Mouse (Mus musculus) MEL (cell line): Measurements from ENCODE around the gene Mlc1. TPM values are rescaled to one million over a fixed set of nuclear protein-coding genes. Genes with fewer than 3 reads are reported as not detected.

Source experiments
- DNase-seq: peaks from one replicate; pipeline ENCODE4 v3.0.0; 2011; ENCODE audit warnings: low read depth, low spot score
- H3K27ac ChIP-seq: 2 replicates; pipeline ENCODE4 v1.5.1; 2012; ENCODE audit warnings: low read depth, mild to moderate bottlenecking, control low read depth, low read length, moderate library complexity; ENCODE audit not compliant: control insufficient read depth
- H3K27me3 ChIP-seq, 2 experiments: fragments of 150-350 bp in 1 of 2; sonication (generic) in 1 of 2; 2 replicates each; pipeline ENCODE4 v1.6.1; 2012; ENCODE audit warnings: low read length in 2 of 2, mild to moderate bottlenecking in 2 of 2, improper control_type of control experiment in 1 of 2, moderate library complexity in 1 of 2; ENCODE audit not compliant: insufficient read depth in 2 of 2, control insufficient read depth in 1 of 2
- H3K36me3 ChIP-seq, 2 experiments: 2 replicates each; pipeline ENCODE4 v1.6.1; 2012 to 2014; ENCODE audit warnings: low read length in 2 of 2, improper control_type of control experiment in 1 of 2, inconsistent platforms in 1 of 2, mild to moderate bottlenecking in 1 of 2; ENCODE audit not compliant: insufficient read depth in 2 of 2, control insufficient read depth in 1 of 2
- H3K4me1 ChIP-seq, 2 experiments: fragments of 150-350 bp in 1 of 2; sonication (generic) in 1 of 2; 2 replicates each; pipeline ENCODE4 v1.6.1; 2012; ENCODE audit warnings: low read length in 2 of 2, improper control_type of control experiment in 1 of 2, mild to moderate bottlenecking in 1 of 2; ENCODE audit not compliant: insufficient read depth in 2 of 2, control insufficient read depth in 1 of 2
- H3K4me3 ChIP-seq, 2 experiments: fragments of 150-350 bp in 1 of 2; sonication (generic) in 1 of 2; 2 replicates each; pipeline ENCODE4 v1.5.1; 2012; ENCODE audit warnings: low read depth in 2 of 2, low read length in 2 of 2, mild to moderate bottlenecking in 2 of 2, moderate library complexity in 2 of 2, control low read depth in 1 of 2, improper control_type of control experiment in 1 of 2; ENCODE audit not compliant: control insufficient read depth in 1 of 2, insufficient read depth in 1 of 2
- H3K79me2 ChIP-seq: 2 replicates; pipeline ENCODE4 v1.6.1; 2012; ENCODE audit warnings: mild to moderate bottlenecking, low read length, moderate library complexity; ENCODE audit not compliant: control insufficient read depth, poor library complexity, insufficient read depth
- H3K9ac ChIP-seq: 2 replicates; pipeline ENCODE4 v1.6.1; 2012; ENCODE audit warnings: low read depth, mild to moderate bottlenecking, control low read depth, low read length, moderate library complexity; ENCODE audit not compliant: control insufficient read depth, poor library complexity, severe bottlenecking
- H3K9me3 ChIP-seq: fragments of 150-350 bp; sonication (generic); replicated peaks from 2 replicates; pipeline ENCODE4 v1.6.1; 2012; ENCODE audit warnings: mild to moderate bottlenecking, low read length, improper control_type of control experiment, moderate library complexity; ENCODE audit not compliant: insufficient read depth
- BHLHE40 ChIP-seq: IDR thresholded peaks from 2 replicates; pipeline ENCODE4 v1.6.1; 2012; ENCODE audit warnings: low read depth, mild to moderate bottlenecking, inconsistent platforms, low read length, improper control_type of control experiment, borderline replicate concordance
- E2F4 ChIP-seq: IDR thresholded peaks from 2 replicates; pipeline ENCODE4 v1.6.1; 2011; ENCODE audit warnings: low read depth, low read length, improper control_type of control experiment, borderline replicate concordance
- EP300 ChIP-seq, 2 experiments: IDR thresholded peaks; 2 replicates each; pipeline ENCODE4 v1.6.1; 2011; ENCODE audit warnings: improper control_type of control experiment in 2 of 2, low read length in 2 of 2, low read depth in 1 of 2, mild to moderate bottlenecking in 1 of 2
- ETS1 ChIP-seq: IDR thresholded peaks from 2 replicates; pipeline ENCODE4 v1.6.1; 2012; ENCODE audit warnings: low read depth, mild to moderate bottlenecking, inconsistent platforms, low read length, improper control_type of control experiment, moderate library complexity
- GATA1 ChIP-seq: IDR thresholded peaks from 2 replicates; pipeline ENCODE4 v1.6.1; 2011; ENCODE audit warnings: low read depth, low read length, improper control_type of control experiment
- JUND ChIP-seq: IDR thresholded peaks from 2 replicates; pipeline ENCODE4 v1.6.1; 2011; ENCODE audit warnings: low read depth, mild to moderate bottlenecking, improper control_type of control experiment, low read length
- MAX ChIP-seq: IDR thresholded peaks from 2 replicates; pipeline ENCODE4 v1.6.1; 2011; ENCODE audit warnings: low read length, improper control_type of control experiment
- MXI1 ChIP-seq: IDR thresholded peaks from 2 replicates; pipeline ENCODE4 v1.6.1; 2011; ENCODE audit warnings: mild to moderate bottlenecking, low read depth, low read length, improper control_type of control experiment
- MYB ChIP-seq: IDR thresholded peaks from 2 replicates; pipeline ENCODE4 v1.6.1; 2011; ENCODE audit warnings: mild to moderate bottlenecking, low read depth, low read length, improper control_type of control experiment
- POLR2A ChIP-seq, 2 experiments: IDR thresholded peaks; 2 replicates each; pipeline ENCODE4 v1.6.1; 2011 to 2012; ENCODE audit warnings: low read length in 2 of 2, mild to moderate bottlenecking in 2 of 2, control low read depth in 1 of 2, improper control_type of control experiment in 1 of 2, low read depth in 1 of 2, moderate library complexity in 1 of 2; ENCODE audit not compliant: control insufficient read depth in 1 of 2, insufficient read depth in 1 of 2, poor library complexity in 1 of 2
- RAD21 ChIP-seq: IDR thresholded peaks from 2 replicates; pipeline ENCODE4 v1.6.1; 2011; ENCODE audit warnings: mild to moderate bottlenecking, low read depth, low read length, improper control_type of control experiment
- SMC3 ChIP-seq: IDR thresholded peaks from 2 replicates; pipeline ENCODE4 v1.6.1; 2011; ENCODE audit warnings: low read depth, low read length, improper control_type of control experiment
- TAL1 ChIP-seq: IDR thresholded peaks from 2 replicates; pipeline ENCODE4 v1.6.1; 2012; ENCODE audit warnings: mild to moderate bottlenecking, inconsistent platforms, low read length, moderate library complexity, mixed read lengths
- TBP ChIP-seq: IDR thresholded peaks from 2 replicates; pipeline ENCODE4 v1.8.0; 2011; ENCODE audit warnings: low read depth, low read length, improper control_type of control experiment
- TCF12 ChIP-seq: IDR thresholded peaks from 2 replicates; pipeline ENCODE4 v1.6.1; 2014; ENCODE audit warnings: low read depth, mild to moderate bottlenecking, inconsistent platforms, low read length, improper control_type of control experiment, moderate library complexity
- USF2 ChIP-seq, 2 experiments: IDR thresholded peaks; 2 replicates each; pipeline ENCODE4 v1.6.1; 2011 to 2012; ENCODE audit warnings: improper control_type of control experiment in 2 of 2, low read length in 2 of 2, borderline replicate concordance in 1 of 2, inconsistent platforms in 1 of 2, low read depth in 1 of 2, mild to moderate bottlenecking in 1 of 2; ENCODE audit not compliant: insufficient read depth in 1 of 2
- ZMIZ1 ChIP-seq: IDR thresholded peaks from 2 replicates; pipeline ENCODE4 v1.6.1; 2012; ENCODE audit warnings: low read depth, mild to moderate bottlenecking, inconsistent platforms, low read length, improper control_type of control experiment, moderate library complexity
- polyA plus RNA-seq, 2 experiments: library from polyadenylated mRNA; stranded (reverse) in 1 of 2; unstranded in 1 of 2; fragments of >175 nt in 1 of 2; fragments of >200 nt in 1 of 2; gene quantifications; 2 replicates each; pipeline versions ENCODE4 v1.2.1 to v1.2.4; 2012; ENCODE audit warnings: low replicate concordance in 2 of 2, low read depth in 1 of 2; ENCODE audit not compliant: insufficient read length in 2 of 2, insufficient read depth in 1 of 2, missing spikeins in 1 of 2
- total RNA-seq: library from RNA; depleted of rRNA; stranded (reverse); fragments of 300-350 nt; gene quantifications from 2 replicates; pipeline ENCODE4 v1.2.3, GENCODE M21; 2012; rRNA removed

Gene Mlc1
- total RNA-seq (not detected in 2 replicates), polyA plus RNA-seq (not detected)

DNA sequence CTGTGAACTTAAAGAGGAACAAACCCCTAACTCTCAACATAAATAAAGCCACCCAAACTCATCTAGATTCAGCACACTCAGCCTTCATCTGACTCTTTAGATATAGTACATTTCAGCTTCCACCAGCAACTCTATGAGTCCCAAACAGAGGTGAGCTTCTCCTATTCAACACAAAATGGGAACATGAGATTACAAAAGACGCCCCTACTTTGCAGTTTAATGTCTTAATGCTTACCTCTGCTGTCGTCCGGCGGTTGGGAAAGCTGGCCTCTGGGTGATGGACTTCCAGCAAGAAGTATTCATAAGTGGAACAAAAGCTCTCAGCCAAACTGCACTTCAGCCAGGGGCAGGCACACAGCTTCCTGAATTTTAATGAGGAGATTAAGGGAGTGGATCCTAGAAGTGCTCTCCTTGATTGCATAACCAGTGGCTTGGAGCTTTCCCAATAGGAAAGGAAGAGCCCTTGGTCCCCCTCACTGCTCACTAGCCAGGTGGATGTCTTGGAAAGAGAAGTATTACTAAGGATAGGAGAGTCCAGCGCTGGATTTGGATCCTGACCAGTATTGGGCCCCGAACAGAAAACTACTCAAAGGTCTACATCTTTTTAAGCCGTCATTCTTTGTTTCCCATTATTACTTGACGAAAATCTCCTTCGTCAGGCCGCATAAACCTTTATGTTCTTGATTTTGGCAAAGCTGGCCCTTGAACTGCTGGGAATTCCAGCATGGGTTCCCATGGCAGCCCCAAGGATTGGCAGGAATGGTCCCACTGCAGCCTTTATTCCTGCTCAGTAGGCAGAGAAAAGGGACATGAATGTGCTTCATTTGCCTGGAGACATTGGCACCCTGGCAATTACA, at the start of gene Mlc1:
Mlc1 (minus strand) TSS at position 727 of the 857 bp plus-strand sequence.
- Histone ChIP-seq H3K4me3 (no peak within 1 kb of the TSS), H3K36me3 (no peaks in the 10 kb centered on the region), H3K27ac (no peak within 1 kb of the TSS), H3K9me3 (no peaks in the 10 kb centered on the region), H3K9ac (no peak within 1 kb of the TSS), H3K79me2 (no peaks in the 10 kb centered on the region), H3K4me1 (no peaks in the 10 kb centered on the region), H3K27me3 (peaks cover 0 to 4% of the 10 kb centered on the region in 2 experiments; a peak in 1 of 4 replicates)
- no peak for TF ChIP-seq JUND
- TF ChIP-seq TBP: no peak
- no peak for DNase-seq

DNA sequence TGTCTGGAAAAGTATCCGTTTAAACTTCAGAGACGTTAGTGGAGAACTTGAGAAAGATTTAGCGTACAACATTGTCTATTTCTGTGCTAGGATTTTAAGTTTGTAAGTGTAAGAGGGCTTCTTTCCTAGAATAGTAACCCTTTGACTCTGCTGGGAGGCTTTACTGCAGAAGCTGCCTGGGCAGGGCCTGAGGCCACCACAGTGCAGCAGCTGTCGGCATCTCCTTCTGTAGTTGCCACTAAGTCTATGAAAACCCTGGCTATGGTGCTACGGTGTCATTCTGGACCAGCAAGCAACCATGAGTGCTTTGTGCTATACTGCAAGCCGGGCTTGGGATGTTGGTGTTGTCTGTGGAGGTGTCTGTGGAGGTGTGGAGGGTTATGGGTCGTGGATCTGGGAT, 41.7 kb upstream of the Mlc1 start:
- no peak overlapping the region for H3K4me3 ChIP-seq
- peaks cover 0 to 7% of the 10 kb centered on the region in 2 experiments; a peak in 2 of 4 replicates for H3K36me3 ChIP-seq
- no peak for DNase-seq
- H3K9me3 ChIP-seq: no peaks in the 10 kb centered on the region
- peaks cover 4 to 11% of the 10 kb centered on the region in 2 experiments; a peak in 2 of 4 replicates for H3K27me3 ChIP-seq
- peaks cover 0 to 12% of the 10 kb centered on the region in 2 experiments; a peak in 2 of 4 replicates for H3K4me1 ChIP-seq
- H3K79me2 ChIP-seq: no peaks in the 10 kb centered on the region
- no peak overlapping the region for H3K27ac ChIP-seq
- no peak for TF ChIP-seq EP300 (IDR thresholded peaks at IDR 0.05; ENCODE audit: low read depth in 1 of 2, low read length in 2 of 2)
- no peak for TF ChIP-seq JUND
- TF ChIP-seq TBP: no peak
- no peak for TF ChIP-seq USF2 (IDR thresholded peaks at IDR 0.05; ENCODE audit: borderline replicate concordance in 1 of 2, insufficient read depth in 1 of 2, low read depth in 1 of 2, low read length in 2 of 2)
- no peak for TF ChIP-seq MYB
- TF ChIP-seq RAD21: no peak
- no peak for TF ChIP-seq POLR2A (IDR thresholded peaks at IDR 0.05; ENCODE audit: control insufficient read depth in 1 of 2, insufficient read depth in 1 of 2, low read depth in 1 of 2, low read length in 2 of 2, poor library complexity in 1 of 2)
- TF ChIP-seq MXI1: no peak
- TF ChIP-seq E2F4: no peak
- TF ChIP-seq TAL1: no peak
- no peak for TF ChIP-seq ZMIZ1
- TF ChIP-seq GATA1: no peak
- no peak for TF ChIP-seq MAX
- TF ChIP-seq SMC3: no peak
- no peak for TF ChIP-seq TCF12
- TF ChIP-seq ETS1: no peak
- no peak for TF ChIP-seq BHLHE40
- no peak overlapping the region for H3K9ac ChIP-seq
